Mouse (Mus musculus) G1E (cell line): ENCODE measurements around the gene Trp63.

Experiments
- CTCF ChIP-seq: IDR thresholded peaks from 2 replicates; pipeline ENCODE4 v1.5.1; 2012; ENCODE audit warnings: low read depth, low read length, inconsistent platforms, mixed read lengths
- GATA1 ChIP-seq: IDR thresholded peaks from 2 replicates; pipeline ENCODE4 v1.6.1; 2012; ENCODE audit warnings: borderline replicate concordance, low read length, inconsistent platforms, mixed read lengths
- TAL1 ChIP-seq: conservative IDR thresholded peaks from 2 replicates; pipeline ENCODE4 v1.6.1; 2012; ENCODE audit warnings: low read depth, low read length, inconsistent platforms, mixed read lengths

- no peak for TF ChIP-seq CTCF
- no peak for TF ChIP-seq GATA1
- no peak for TF ChIP-seq TAL1
These were observed 177.4 kb downstream of the Trp63 start for GRCm38 (mm10) chr16:25860731-25861505.
